Mouse (Mus musculus): ENCODE measurements around the gene Fgf18. TPM values are rescaled to one million over a fixed set of nuclear protein-coding genes. Genes with fewer than 3 reads are reported as not detected.

Gene Fgf18
- 0.09 and 0.23 TPM in 2 replicates for polyA plus RNA-seq (2012)

GRCm38 (mm10) chr11:33147171-33147571, at the start of gene Fgf18:
Fgf18 (minus strand) TSS chr11:33147400.

DNA sequence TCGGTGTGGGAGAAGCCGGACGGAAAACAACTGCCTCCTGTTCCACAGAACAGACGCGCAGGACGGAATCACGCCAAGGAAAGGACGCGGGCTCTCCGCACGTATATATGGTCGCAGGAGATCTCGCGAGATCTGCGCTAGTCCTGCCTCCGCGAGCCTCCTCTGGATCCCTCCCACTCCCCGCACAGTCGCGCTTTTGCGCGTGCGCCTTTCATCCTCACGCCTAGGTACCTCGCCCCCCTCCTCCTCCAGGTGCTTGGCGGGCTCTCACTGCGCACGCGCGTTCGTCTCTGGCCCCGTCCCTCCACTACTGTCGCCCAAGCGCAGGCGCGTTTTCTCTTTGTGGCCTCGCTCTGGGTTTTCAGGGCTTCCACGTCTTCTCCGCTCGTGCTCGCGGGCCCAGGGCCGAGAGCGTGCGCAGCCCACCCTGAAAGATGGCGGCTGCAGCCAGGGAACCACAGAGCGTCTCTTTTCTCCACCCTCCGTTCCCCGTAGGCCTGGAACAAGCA, 15.9 kb upstream of the Fgf18 start, which contains the start of gene Npm1:
Gene Npm1, minus strand, starts transcription at position 209 of the 509 bp plus-strand sequence.

Other genes starting within 250 kb of the Fgf18 start
- 234 and 409 TPM in 2 replicates for gene Npm1, start 15.8 kb upstream of the Fgf18 start, polyA plus RNA-seq (2012)
- gene Tlx3, start 56.2 kb upstream of the Fgf18 start, polyA plus RNA-seq (2012) = 0.19 TPM in 1 of 2 replicates, not detected in the other
- not detected in 2 replicates for gene Gm12117, start 129.3 kb upstream of the Fgf18 start, polyA plus RNA-seq (2012)